Mouse (Mus musculus) limb, embryonic 10.5 days (tissue): ENCODE results near the gene Trmt2b. TPM values are rescaled to one million over a fixed set of nuclear protein-coding genes. Genes with fewer than 3 reads are reported as not detected.
"Not testable (repeated sequence)": the region's sequence is repeated elsewhere in the genome, so short reads cannot be mapped to it uniquely, and the experiment has no call there.

Experiments
- DNase-seq: peaks from one replicate; pipeline ENCODE4 v3.0.0-alpha.2; 2017; ENCODE audit warnings: low spot score
- H3K27ac ChIP-seq: fragments of 300-500 bp; sonication (generic); 2 replicates; pipeline ENCODE4 v1.5.1; 2016; ENCODE audit warnings: mild to moderate bottlenecking
- H3K27me3 ChIP-seq: fragments of 300-500 bp; sonication (generic); 2 replicates; pipeline ENCODE4 v1.6.1; 2016; ENCODE audit warnings: low read depth, mild to moderate bottlenecking; ENCODE audit not compliant: poor library complexity, severe bottlenecking
- H3K36me3 ChIP-seq: fragments of 300-500 bp; sonication (generic); 2 replicates; pipeline ENCODE4 v1.6.1; 2016; ENCODE audit warnings: mild to moderate bottlenecking, moderate library complexity
- H3K4me1 ChIP-seq: fragments of 300-500 bp; sonication (generic); 2 replicates; pipeline ENCODE4 v1.6.1; 2016
- H3K4me3 ChIP-seq: fragments of 300-500 bp; sonication (generic); 2 replicates; pipeline ENCODE4 v1.5.1; 2016; ENCODE audit warnings: mild to moderate bottlenecking, moderate library complexity
- H3K9me3 ChIP-seq: fragments of 300-500 bp; sonication (generic); replicated peaks from 2 replicates; pipeline ENCODE4 v1.6.1; 2016; ENCODE audit warnings: mild to moderate bottlenecking
- WGBS: fragments of 180-500 bp; shearing (Covaris S2); methylation state at CpG from one replicate; pipeline ENCODE4 v1.1.7; 2016; 5-methylcytosine and 5-hydroxymethylcytosine counted together
- polyA plus RNA-seq: library from polyadenylated mRNA; unstranded; fragments of >200 nt; fragmentation: Nextera tagmentation; extraction: Ambion mirVana; gene quantifications from 2 replicates; pipeline ENCODE4 v1.2.1, GENCODE M21; 2016

Gene Trmt2b
- polyA plus RNA-seq, 1 experiment from 2014 or later: 9.8 TPM

GRCm38 (mm10) chrX:134187201-134187600, 89.6 kb downstream of the Trmt2b start, which contains the start of gene Arl13a:
Gene Arl13a, plus strand, starts transcription at chrX:134187501.
- H3K36me3 ChIP-seq, H3K9me3 ChIP-seq, H3K4me1 ChIP-seq, H3K4me3 ChIP-seq, H3K27ac ChIP-seq, DNase-seq: not testable (repeated sequence)
- peaks cover 80% of the 10 kb centered on the region for H3K27me3 ChIP-seq
- WGBS: 90% methylated on average over 8 of the region's 9 CpGs

GRCm38 (mm10) chrX:134174699-134175098, 102.1 kb downstream of the Trmt2b start:
- Histone ChIP-seq H3K4me1 (no peaks in the 10 kb centered on the region), H3K27me3 (peaks cover 46% of the 10 kb centered on the region), H3K9me3 (no peaks in the 10 kb centered on the region), H3K36me3 (no peaks in the 10 kb centered on the region), H3K4me3 (no peak overlapping the region), H3K27ac (no peak overlapping the region)
- no peak for DNase-seq
- 94% methylated on average over 1 of the region's 1 CpGs for WGBS

Other genes starting within 250 kb of the Trmt2b start
- 67.8 and 69.1 TPM in 2 replicates for gene Cstf2, start 217.8 kb downstream of the Trmt2b start, polyA plus RNA-seq
- gene Xkrx, start 114.9 kb downstream of the Trmt2b start, polyA plus RNA-seq: 0.13 TPM in 1 of 2 replicates, not detected in the other
- gene Arl13a, start 89.5 kb downstream of the Trmt2b start, polyA plus RNA-seq: not detected in 2 replicates
- gene Nox1, start 55.0 kb downstream of the Trmt2b start, polyA plus RNA-seq: 0.06 TPM in 1 of 2 replicates, not detected in the other
- 1.8 and 3.3 TPM in 2 replicates for gene Tmem35a, start 18.2 kb upstream of the Trmt2b start, polyA plus RNA-seq
- 32.4 and 35.5 TPM in 2 replicates for gene Cenpi, start 31.1 kb upstream of the Trmt2b start, polyA plus RNA-seq
- 0.78 and 0.95 TPM in 2 replicates for gene Drp2, start 127.6 kb upstream of the Trmt2b start, polyA plus RNA-seq
- 0.13 TPM in 1 of 2 replicates, not detected in the other for gene Taf7l, start 199.5 kb upstream of the Trmt2b start, polyA plus RNA-seq